Mouse (Mus musculus): Measurements from ENCODE around the gene Ifna16. TPM values are rescaled to one million over a fixed set of nuclear protein-coding genes. Genes with fewer than 3 reads are reported as not detected.

Gene Ifna16
- polyA plus RNA-seq, 1 experiment from 2014 or later, result not detected

DNA sequence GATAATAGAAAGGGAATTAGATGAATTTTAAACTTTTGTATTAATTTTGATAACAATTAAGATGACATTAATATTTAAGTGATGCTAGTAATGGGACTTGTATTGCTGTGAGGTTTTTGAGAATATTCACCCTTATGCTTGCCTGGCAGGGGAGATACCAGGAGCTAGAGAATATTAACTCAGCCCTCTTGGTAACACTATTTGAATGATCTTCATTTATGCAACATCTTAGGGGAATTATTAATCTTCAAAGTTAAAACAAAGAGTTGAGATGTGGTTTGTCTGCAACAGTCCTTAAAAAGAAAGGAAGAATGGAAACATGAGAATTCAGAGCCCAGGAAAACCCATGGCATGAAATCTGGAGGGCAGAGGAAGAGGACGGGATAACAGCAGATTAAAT, 22.6 kb upstream of the Ifna16 start:
- Histone ChIP-seq H3K9ac (ENCODE audit: low read length) (no peak overlapping the region), H3K27ac (ENCODE audit: low read depth) (no peak overlapping the region), H3K4me1 (replicated peaks; ENCODE audit: control insufficient read depth, insufficient read depth, low read length) (no peaks in the 10 kb centered on the region), H3K9me3 (ENCODE audit: control insufficient read depth, low read length) (no peaks in the 10 kb centered on the region), H3K36me3 (ENCODE audit: control insufficient read depth, insufficient read depth, low read length) (no peaks in the 10 kb centered on the region), H3K4me3 (ENCODE audit: low read depth, low read length) (no peak overlapping the region), H3K4me2 (ENCODE audit: low read length) (no peak overlapping the region), H3K27me3 (replicated peaks; ENCODE audit: control insufficient read depth, insufficient read depth, low read length) (no peaks in the 10 kb centered on the region)
- DNase-seq (ENCODE audit: low spot score), result no peak
- WGBS, result 87% methylated on average over 1 of the region's 1 CpGs
- ATAC-seq (replicated peaks; ENCODE audit: low FRiP score, low TSS enrichment, low read depth), result no peak

DNA sequence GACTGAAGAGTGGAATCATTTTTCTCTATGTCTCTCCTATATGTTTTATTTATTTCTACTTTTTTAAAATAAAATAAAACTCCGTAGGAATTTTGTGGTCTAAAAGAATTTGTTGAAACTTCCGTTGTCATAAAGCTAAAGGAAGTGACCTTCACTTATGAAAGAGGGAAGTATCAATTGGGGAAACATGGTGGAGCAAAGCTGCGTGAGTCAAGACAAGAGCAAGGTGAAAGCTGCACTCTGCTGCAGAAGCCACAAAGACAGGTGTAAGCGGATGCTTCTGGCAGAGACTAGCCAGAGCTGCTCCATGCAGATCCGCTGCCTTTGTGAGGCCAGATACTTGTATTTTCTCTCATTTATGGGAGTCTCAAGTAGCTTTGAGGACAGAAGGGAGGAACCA, 22.1 kb upstream of the Ifna16 start:
- 77% methylated on average over 5 of the region's 5 CpGs for WGBS
- no peak for DNase-seq (ENCODE audit: low spot score)
- H3K4me2 ChIP-seq (ENCODE audit: low read length), result no peak overlapping the region
- H3K36me3 ChIP-seq (ENCODE audit: control insufficient read depth, insufficient read depth, low read length), result no peaks in the 10 kb centered on the region
- no peaks in the 10 kb centered on the region for H3K4me1 ChIP-seq (replicated peaks; ENCODE audit: control insufficient read depth, insufficient read depth, low read length)
- no peaks in the 10 kb centered on the region for H3K27me3 ChIP-seq (replicated peaks; ENCODE audit: control insufficient read depth, insufficient read depth, low read length)
- no peak overlapping the region for H3K4me3 ChIP-seq (ENCODE audit: low read depth, low read length)
- no peak for ATAC-seq (replicated peaks; ENCODE audit: low FRiP score, low TSS enrichment, low read depth)
- no peak overlapping the region for H3K9ac ChIP-seq (ENCODE audit: low read length)
- no peaks in the 10 kb centered on the region for H3K9me3 ChIP-seq (ENCODE audit: control insufficient read depth, low read length)
- no peak overlapping the region for H3K27ac ChIP-seq (ENCODE audit: low read depth)

DNA sequence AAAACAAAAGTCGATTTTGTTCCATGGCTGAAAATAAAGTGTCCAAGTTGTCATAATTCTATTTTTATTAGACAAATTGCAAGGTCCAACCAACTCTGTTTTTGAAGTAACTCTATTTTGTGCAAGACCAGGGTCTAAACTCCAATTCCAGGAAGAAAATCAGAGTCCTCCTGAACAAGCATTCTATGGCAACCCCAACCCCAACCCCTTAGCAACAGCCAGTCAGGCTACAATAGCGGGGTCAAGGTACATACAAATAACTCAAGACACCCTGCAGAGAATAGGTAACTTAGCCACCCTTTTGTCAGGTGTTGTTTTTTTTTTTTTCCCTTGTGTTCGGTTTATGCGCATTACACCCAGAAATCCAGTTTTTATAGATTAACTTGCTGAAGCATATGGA, 21.0 kb upstream of the Ifna16 start:
- Histone ChIP-seq H3K4me1 (replicated peaks; ENCODE audit: control insufficient read depth, insufficient read depth, low read length) (no peaks in the 10 kb centered on the region), H3K4me3 (ENCODE audit: low read depth, low read length) (no peak overlapping the region), H3K27me3 (replicated peaks; ENCODE audit: control insufficient read depth, insufficient read depth, low read length) (no peaks in the 10 kb centered on the region), H3K9ac (ENCODE audit: low read length) (no peak overlapping the region), H3K9me3 (ENCODE audit: control insufficient read depth, low read length) (no peaks in the 10 kb centered on the region), H3K36me3 (ENCODE audit: control insufficient read depth, insufficient read depth, low read length) (no peaks in the 10 kb centered on the region), H3K4me2 (ENCODE audit: low read length) (no peak overlapping the region), H3K27ac (ENCODE audit: low read depth) (no peak overlapping the region)
- WGBS, result 81% methylated on average over 4 of the region's 4 CpGs
- ATAC-seq (replicated peaks; ENCODE audit: low FRiP score, low TSS enrichment, low read depth), result no peak
- no peak for DNase-seq (ENCODE audit: low spot score)

- DNase-seq (ENCODE audit: low spot score), result no peak
- no peaks in the 10 kb centered on the region for H3K9me3 ChIP-seq (ENCODE audit: control insufficient read depth, low read length)
- no peaks in the 10 kb centered on the region for H3K36me3 ChIP-seq (ENCODE audit: control insufficient read depth, insufficient read depth, low read length)
- H3K27me3 ChIP-seq (replicated peaks; ENCODE audit: control insufficient read depth, insufficient read depth, low read length), result no peaks in the 10 kb centered on the region
- H3K4me1 ChIP-seq (replicated peaks; ENCODE audit: control insufficient read depth, insufficient read depth, low read length), result no peaks in the 10 kb centered on the region
- H3K4me2 ChIP-seq (ENCODE audit: low read length), result no peak overlapping the region
- no peak overlapping the region for H3K4me3 ChIP-seq (ENCODE audit: low read depth, low read length)
- no peak for ATAC-seq (replicated peaks; ENCODE audit: low FRiP score, low TSS enrichment, low read depth)
- WGBS, result 60% methylated on average over 6 of the region's 6 CpGs
- no peak overlapping the region for H3K9ac ChIP-seq (ENCODE audit: low read length)
- H3K27ac ChIP-seq (ENCODE audit: low read depth), result no peak overlapping the region
Observed at GRCm38 (mm10) chr4:88697108-88697507, 20.4 kb upstream of the Ifna16 start.

DNA sequence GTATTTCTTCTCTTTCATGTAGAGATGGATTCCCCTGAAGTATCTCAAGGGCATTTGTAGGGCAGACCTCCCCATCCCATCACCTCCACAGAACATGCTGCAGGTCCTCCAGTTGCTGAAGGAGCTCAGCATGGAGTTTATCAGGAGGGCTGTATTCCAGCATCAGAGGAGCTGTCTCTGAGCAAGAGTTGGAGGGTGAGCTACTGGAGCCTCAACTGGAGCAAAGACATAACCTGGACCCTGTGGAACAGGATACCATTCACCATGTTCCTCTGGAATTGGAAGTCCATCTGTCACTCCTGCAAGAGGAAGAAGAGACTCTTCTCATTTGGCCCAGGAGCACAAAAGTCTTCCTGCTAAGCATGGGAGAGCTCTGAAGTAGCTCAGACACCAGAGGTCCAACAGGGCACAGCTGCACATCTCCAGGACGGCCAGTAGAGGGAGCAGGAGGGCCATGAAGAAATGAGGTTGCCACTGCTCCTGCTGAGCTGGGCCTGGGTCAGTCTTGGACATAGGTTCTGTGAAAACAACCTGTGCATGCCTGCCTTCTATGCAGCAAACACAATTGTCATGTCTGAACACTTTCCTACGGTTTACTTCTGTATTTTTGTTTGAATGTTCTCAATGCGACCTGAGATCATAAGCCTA, 19.6 kb upstream of the Ifna16 start:
- Histone ChIP-seq H3K9ac (ENCODE audit: low read length) (no peak overlapping the region), H3K27ac (ENCODE audit: low read depth) (no peak overlapping the region), H3K9me3 (ENCODE audit: control insufficient read depth, low read length) (no peaks in the 10 kb centered on the region), H3K27me3 (replicated peaks; ENCODE audit: control insufficient read depth, insufficient read depth, low read length) (no peaks in the 10 kb centered on the region), H3K4me3 (ENCODE audit: low read depth, low read length) (no peak overlapping the region), H3K36me3 (ENCODE audit: control insufficient read depth, insufficient read depth, low read length) (no peaks in the 10 kb centered on the region), H3K4me2 (ENCODE audit: low read length) (no peak overlapping the region), H3K4me1 (replicated peaks; ENCODE audit: control insufficient read depth, insufficient read depth, low read length) (no peaks in the 10 kb centered on the region)
- peak; percentile 89 for DNase-seq (ENCODE audit: low spot score)
- WGBS, result 28% methylated on average over 3 of the region's 3 CpGs
- ATAC-seq (replicated peaks; ENCODE audit: low FRiP score, low TSS enrichment, low read depth), result no peak; the same call in 1 of the 2 replicates

DNA sequence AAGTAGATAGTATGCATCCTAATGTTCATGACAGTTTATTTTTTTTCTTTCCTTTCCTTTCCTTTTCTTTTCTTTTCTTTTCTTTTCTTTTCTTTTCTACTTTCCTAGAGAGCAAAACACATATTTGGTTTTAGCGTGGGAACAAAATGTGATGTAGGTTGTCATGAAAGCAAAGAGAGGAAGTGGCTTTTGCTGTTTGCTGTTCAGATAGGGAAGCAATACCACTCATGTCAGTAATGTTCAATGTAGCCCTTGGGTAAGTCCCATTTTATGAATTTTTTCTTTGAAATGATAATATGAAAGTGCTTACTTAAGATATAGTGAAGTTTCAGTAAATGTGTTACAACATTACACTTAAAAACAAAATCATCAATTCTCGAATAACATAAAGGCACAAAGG, 16.7 kb upstream of the Ifna16 start:
- no peak for ATAC-seq (replicated peaks; ENCODE audit: low FRiP score, low TSS enrichment, low read depth)
- Histone ChIP-seq H3K27me3 (replicated peaks; ENCODE audit: control insufficient read depth, insufficient read depth, low read length) (no peaks in the 10 kb centered on the region), H3K36me3 (ENCODE audit: control insufficient read depth, insufficient read depth, low read length) (no peaks in the 10 kb centered on the region), H3K9me3 (ENCODE audit: control insufficient read depth, low read length) (no peaks in the 10 kb centered on the region), H3K4me3 (ENCODE audit: low read depth, low read length) (no peak overlapping the region), H3K4me2 (ENCODE audit: low read length) (no peak overlapping the region), H3K4me1 (replicated peaks; ENCODE audit: control insufficient read depth, insufficient read depth, low read length) (no peaks in the 10 kb centered on the region), H3K27ac (ENCODE audit: low read depth) (no peak overlapping the region), H3K9ac (ENCODE audit: low read length) (no peak overlapping the region)
- no peak for DNase-seq (ENCODE audit: low spot score)
- WGBS, result 86% methylated on average over 2 of the region's 2 CpGs

GRCm38 (mm10) chr4:88692537-88692936, 15.8 kb upstream of the Ifna16 start:
- 83% methylated on average over 1 of the region's 1 CpGs for WGBS
- no peak overlapping the region for H3K27ac ChIP-seq (ENCODE audit: low read depth)
- DNase-seq (ENCODE audit: low spot score), result no peak
- no peak overlapping the region for H3K9ac ChIP-seq (ENCODE audit: low read length)
- H3K4me3 ChIP-seq (ENCODE audit: low read depth, low read length), result no peak overlapping the region
- no peaks in the 10 kb centered on the region for H3K36me3 ChIP-seq (ENCODE audit: control insufficient read depth, insufficient read depth, low read length)
- ATAC-seq (replicated peaks; ENCODE audit: low FRiP score, low TSS enrichment, low read depth), result no peak
- H3K4me1 ChIP-seq (replicated peaks; ENCODE audit: control insufficient read depth, insufficient read depth, low read length), result no peaks in the 10 kb centered on the region
- H3K4me2 ChIP-seq (ENCODE audit: low read length), result no peak overlapping the region
- H3K9me3 ChIP-seq (ENCODE audit: control insufficient read depth, low read length), result no peaks in the 10 kb centered on the region
- H3K27me3 ChIP-seq (replicated peaks; ENCODE audit: control insufficient read depth, insufficient read depth, low read length), result no peaks in the 10 kb centered on the region

GRCm38 (mm10) chr4:88691259-88691658, 14.5 kb upstream of the Ifna16 start, which contains the start of gene Ifnab:
Gene Ifnab, minus strand, starts transcription at chr4:88691359.
- no peaks in the 10 kb centered on the region for H3K4me1 ChIP-seq (replicated peaks; ENCODE audit: control insufficient read depth, insufficient read depth, low read length)
- H3K9me3 ChIP-seq (ENCODE audit: control insufficient read depth, low read length), result no peaks in the 10 kb centered on the region
- 72% methylated on average over 2 of the region's 2 CpGs for WGBS
- ATAC-seq (replicated peaks; ENCODE audit: low FRiP score, low TSS enrichment, low read depth), result no peak
- H3K9ac ChIP-seq (ENCODE audit: low read length), result no peak within 1 kb of the TSS
- no peaks in the 10 kb centered on the region for H3K36me3 ChIP-seq (ENCODE audit: control insufficient read depth, insufficient read depth, low read length)
- H3K4me3 ChIP-seq (ENCODE audit: low read depth, low read length), result no peak within 1 kb of the TSS
- no peak for DNase-seq (ENCODE audit: low spot score)
- no peak within 1 kb of the TSS for H3K27ac ChIP-seq (ENCODE audit: low read depth)
- H3K27me3 ChIP-seq (replicated peaks; ENCODE audit: control insufficient read depth, insufficient read depth, low read length), result no peaks in the 10 kb centered on the region
- H3K4me2 ChIP-seq (ENCODE audit: low read length), result no peak within 1 kb of the TSS

DNA sequence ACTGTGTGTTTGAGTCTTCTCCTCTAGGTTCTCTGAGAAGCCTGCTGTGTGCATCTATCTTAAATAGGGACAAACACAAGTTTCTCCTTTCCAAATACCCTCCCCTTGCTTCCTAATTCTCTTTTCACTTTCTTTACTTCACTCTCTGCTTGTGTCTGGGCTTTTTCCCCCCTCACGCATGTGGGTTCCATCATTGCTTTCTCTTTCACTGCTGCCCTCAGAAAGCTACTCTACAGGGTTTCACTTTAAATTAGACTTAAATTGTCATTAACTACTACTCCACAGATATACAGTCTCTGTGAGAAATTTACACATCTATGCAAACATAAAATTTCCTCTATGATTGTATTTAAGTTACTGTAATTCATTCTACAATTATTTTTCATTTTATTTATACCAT, 7.1 kb upstream of the Ifna16 start, which contains the start of gene Ifna2:
Ifna2 (minus strand) TSS at position 101 of the 400 bp plus-strand sequence.
- no peak for ATAC-seq (replicated peaks; ENCODE audit: low FRiP score, low TSS enrichment, low read depth)
- Histone ChIP-seq H3K4me1 (replicated peaks; ENCODE audit: control insufficient read depth, insufficient read depth, low read length) (no peaks in the 10 kb centered on the region), H3K4me3 (ENCODE audit: low read depth, low read length) (no peak within 1 kb of the TSS), H3K9me3 (ENCODE audit: control insufficient read depth, low read length) (no peaks in the 10 kb centered on the region), H3K4me2 (ENCODE audit: low read length) (no peak within 1 kb of the TSS), H3K27me3 (replicated peaks; ENCODE audit: control insufficient read depth, insufficient read depth, low read length) (no peaks in the 10 kb centered on the region), H3K27ac (ENCODE audit: low read depth) (no peak within 1 kb of the TSS), H3K9ac (ENCODE audit: low read length) (no peak within 1 kb of the TSS), H3K36me3 (ENCODE audit: control insufficient read depth, insufficient read depth, low read length) (no peaks in the 10 kb centered on the region)
- WGBS, result 65% methylated on average over 1 of the region's 1 CpGs
- DNase-seq (ENCODE audit: low spot score), result no peak
